Mouse (Mus musculus) heart, adult 9 months (tissue): ENCODE measurements around the gene Brk1.
A peak's percentile ranks its signal among the peaks of the same experiment; 100 is the strongest.

Source experiments
- DNase-seq, 2 experiments: peaks; one replicate each; pipeline ENCODE4 v3.0.0; 2022; ENCODE audit warnings: low spot score in 2 of 2

The Brk1 gene

GRCm38 (mm10) chr6:113660492-113661352 is 56.1 kb downstream of the Brk1 start:
- no peak for DNase-seq

- DNase-seq, result peak in 1 of 2 experiments; percentile 51
These were observed 57.0 kb downstream of the Brk1 start for GRCm38 (mm10) chr6:113661353-113662241.

GRCm38 (mm10) chr6:113662964-113663700 is 58.6 kb downstream of the Brk1 start:
- no peak for DNase-seq

- no peak for DNase-seq
These were observed 59.7 kb downstream of the Brk1 start for GRCm38 (mm10) chr6:113664305-113664704.
